8 mouse cellular contexts compared by ENCODE assay signal in the genomic region with DNA sequence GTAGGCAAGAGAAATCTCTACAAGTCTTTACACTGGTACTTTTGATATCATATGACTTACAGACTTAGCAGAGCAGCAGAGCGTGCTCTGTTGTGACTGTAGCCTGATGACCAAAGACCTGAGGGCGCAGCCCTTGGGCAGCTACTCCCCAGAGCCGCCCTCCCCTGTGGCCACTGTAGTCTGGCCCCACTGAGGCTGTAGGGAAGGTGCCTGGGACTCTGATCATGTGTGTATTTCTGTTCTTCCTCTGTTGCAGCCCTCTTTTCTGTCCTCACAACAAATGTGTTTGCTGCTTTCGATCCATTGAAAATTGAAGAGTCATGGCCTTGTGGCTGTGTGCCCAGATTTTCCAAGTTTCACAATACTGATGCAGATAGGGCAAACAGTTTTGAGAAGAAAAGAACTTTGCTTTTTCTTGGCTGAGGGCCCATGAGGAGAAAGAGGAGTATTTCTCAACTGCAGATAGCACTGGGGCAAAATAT. TPM values are rescaled to one million over a fixed set of nuclear protein-coding genes. Genes with fewer than 3 reads are reported as not detected.
DNase-seq lines count a peak whose midpoint lies in the region; ATAC-seq lines count a peak whose summit lies in the region.

No protein-coding gene starts in this region.

- peak; percentile 75 for ATAC-seq in hindbrain, embryonic 13.5 days (ENCODE audit: low FRiP score)
- 0 out of 2 replicates have a peak, but pooled peaks have one; percentile 14 for ATAC-seq in midbrain, embryonic 14.5 days (ENCODE audit: low FRiP score, low TSS enrichment)

- no peaks in the 10 kb centered on the region for H3K36me3 ChIP-seq in hindbrain, embryonic 13.5 days
- H3K36me3 ChIP-seq in midbrain, embryonic 14.5 days (ENCODE audit: control insufficient read depth, insufficient read depth, low read length), result no peaks in the 10 kb centered on the region

- peak overlapping the region; percentile 93 for H3K4me3 ChIP-seq in brown adipose tissue, adult 24 weeks (ENCODE audit: insufficient read depth, low read depth, low read length)
- H3K4me3 ChIP-seq in hindbrain, embryonic 13.5 days, result peak overlapping the region; percentile 41
- H3K4me3 ChIP-seq in midbrain, embryonic 14.5 days (replicated peaks; ENCODE audit: low read depth, low read length), result peak overlapping the region; percentile 35; the same call in 1 of the 2 replicates

- peak; percentile 47 to 55 for DNase-seq in gastrocnemius, adult 8-10 months (ENCODE audit: low spot score in 2 of 2)
- peak; percentile 20 for DNase-seq in liver
- peak; percentile 57 for DNase-seq in midbrain, embryonic 14.5 days
- DNase-seq in embryo, embryonic 10.5 days (ENCODE audit: low spot score), result no peak
- DNase-seq in layer of hippocampus, adult 18-20 months (ENCODE audit: low spot score in 2 of 2), result no peak
- no peak for DNase-seq in right cerebral cortex, postnatal 4 days

- peaks cover 23% of the 10 kb centered on the region for H3K4me1 ChIP-seq in brown adipose tissue, adult 24 weeks (ENCODE audit: control insufficient read depth, insufficient read depth, insufficient read length, low read length)
- peaks cover 29% of the 10 kb centered on the region for H3K4me1 ChIP-seq in hindbrain, embryonic 13.5 days (replicated peaks)
- H3K4me1 ChIP-seq in midbrain, embryonic 14.5 days (ENCODE audit: control insufficient read depth, insufficient read depth, low read length), result 0 out of 2 replicates have a peak, but pooled peaks cover 3% of the 10 kb centered on the region

- 56% methylated on average over 4 of the region's 4 CpGs for WGBS in hindbrain, embryonic 13.5 days
- 63% methylated on average over 4 of the region's 4 CpGs for WGBS in midbrain, embryonic 14.5 days

- peak overlapping the region; percentile 100 for H3K27ac ChIP-seq in brown adipose tissue, adult 24 weeks (replicated peaks; ENCODE audit: low read depth, low read length)
- peak overlapping the region; percentile 40; the same call in 1 of the 2 replicates for H3K27ac ChIP-seq in hindbrain, embryonic 13.5 days
- no peak overlapping the region for H3K27ac ChIP-seq in midbrain, embryonic 14.5 days (replicated peaks; ENCODE audit: low read depth, low read length)

- H3K9me3 ChIP-seq in hindbrain, embryonic 13.5 days, result no peaks in the 10 kb centered on the region
- no peaks in the 10 kb centered on the region for H3K9me3 ChIP-seq in midbrain, embryonic 14.5 days (ENCODE audit: control insufficient read depth, low read length)

- H3K4me2 ChIP-seq in hindbrain, embryonic 13.5 days, result peak overlapping the region; percentile 61
- peak overlapping the region; percentile 71 for H3K4me2 ChIP-seq in midbrain, embryonic 14.5 days (ENCODE audit: low read length)

- 0 out of 2 replicates have a peak, but pooled peaks cover 3% of the 10 kb centered on the region for H3K27me3 ChIP-seq in hindbrain, embryonic 13.5 days
- no peaks in the 10 kb centered on the region for H3K27me3 ChIP-seq in midbrain, embryonic 14.5 days (ENCODE audit: control insufficient read depth, insufficient read depth, low read length)

- 0 out of 2 replicates have a peak overlapping the region, but pooled peaks have one; percentile 6 for H3K9ac ChIP-seq in hindbrain, embryonic 13.5 days
- no peak overlapping the region for H3K9ac ChIP-seq in midbrain, embryonic 14.5 days (replicated peaks; ENCODE audit: low read length)

RNA-seq across cellular contexts. Expression of gene Mgst1, which starts 1.0 kb away (rescaled TPM):
- polyA plus RNA-seq in brown adipose tissue, adult 24 weeks (2012; ENCODE audit: insufficient read depth, insufficient read length, missing spikeins), result 1,729 and 2,044 TPM in 2 replicates
- 10 to 100 TPM; 18.6 to 81.5 (median 59.4) TPM for total RNA-seq in gastrocnemius, adult 8-10 months (2022)
- 117 and 132 TPM in 2 replicates for polyA plus RNA-seq in hindbrain, embryonic 13.5 days (2015; fragmentation: Nextera tagmentation; extraction: Ambion mirVana)
- 70.5 and 79.2 TPM in 2 replicates for polyA plus RNA-seq in midbrain, embryonic 14.5 days (2014; fragmentation: Nextera tagmentation; extraction: Ambion mirVana)
- total RNA-seq in layer of hippocampus, adult 18-20 months (2021), result 10 to 100 TPM; 12.0 to 16.4 TPM

Comparison
In these comparisons a context has a peak if more than half of its experiments do, and no peak if none do; other contexts are left out.
1. H3K4me3 ChIP-seq: peak in every context shown above with its lines; median percentile 93 in brown adipose tissue, adult 24 weeks; 41 in hindbrain, embryonic 13.5 days; 35 in midbrain, embryonic 14.5 days.
2. DNase-seq: peak in gastrocnemius, adult 8-10 months (2 of 2), liver (single experiment) and midbrain, embryonic 14.5 days (single experiment); none in embryo, embryonic 10.5 days (single experiment), layer of hippocampus, adult 18-20 months (0 of 2) and right cerebral cortex, postnatal 4 days (single experiment).
3. RNA of gene Mgst1, which starts 1.0 kb away (polyA plus RNA-seq): 1,729 to 2,044 TPM in brown adipose tissue, adult 24 weeks; 117 to 132 TPM in hindbrain, embryonic 13.5 days and 70.5 to 79.2 TPM in midbrain, embryonic 14.5 days; every median in the first group is over 10 times any median in the second.